Mouse (Mus musculus) heart, adult 2 months (tissue): ENCODE measurements around the gene Lce3a.

Experiments used
- CTCF ChIP-seq: fragments of 200-600 bp; IDR thresholded peaks from 2 replicates; pipeline ENCODE4 v1.8.1; 2022; ENCODE audit warnings: antibody characterized with exemption, mild to moderate bottlenecking, moderate library complexity
- EP300 ChIP-seq: fragments of 200-500 bp; IDR thresholded peaks from 2 replicates; pipeline ENCODE4 v1.6.1; 2011; ENCODE audit warnings: low read depth, low read length, control low read depth; ENCODE audit not compliant: insufficient read depth
- POLR2A ChIP-seq: fragments of 200-500 bp; IDR thresholded peaks from 2 replicates; pipeline ENCODE4 v1.6.1; 2011; ENCODE audit warnings: mild to moderate bottlenecking, low read depth, low read length, control low read depth; ENCODE audit not compliant: insufficient read depth

GRCm38 (mm10) chr3:92894489-92894888, 31.5 kb downstream of the Lce3a start:
- TF ChIP-seq POLR2A, result no peak
- TF ChIP-seq EP300, result no peak
- TF ChIP-seq CTCF, result no peak
